Mouse (Mus musculus) heart, adult 2 months (tissue): ENCODE data around the gene Akt3. TPM values are rescaled to one million over a fixed set of nuclear protein-coding genes. Genes with fewer than 3 reads are reported as not detected.

Source experiments
- DNase-seq, 2 experiments: peaks; one replicate each; pipeline ENCODE4 v3.0.0; 2021
- H3K27ac ChIP-seq: fragments of 200-600 bp; 2 replicates; pipeline ENCODE4 v1.8.1; 2022
- H3K27me3 ChIP-seq: fragments of 200-500 bp; 2 replicates; pipeline ENCODE4 v1.6.1; 2012; ENCODE audit warnings: mild to moderate bottlenecking, low read length, inconsistent platforms, mixed read lengths; ENCODE audit not compliant: control insufficient read depth, insufficient read depth
- H3K36me3 ChIP-seq: fragments of 200-500 bp; 2 replicates; pipeline ENCODE4 v1.6.1; 2012; ENCODE audit warnings: low read length, inconsistent platforms; ENCODE audit not compliant: control insufficient read depth, insufficient read depth
- H3K4me1 ChIP-seq: fragments of 200-500 bp; 2 replicates; pipeline ENCODE4 v1.6.1; 2011; ENCODE audit warnings: low read length; ENCODE audit not compliant: control insufficient read depth, insufficient read depth
- H3K4me3 ChIP-seq: fragments of 200-600 bp; 2 replicates; pipeline ENCODE4 v1.8.1; 2022
- H3K79me2 ChIP-seq: fragments of 200-500 bp; replicated peaks from 2 replicates; pipeline ENCODE4 v1.6.1; 2012; ENCODE audit warnings: mild to moderate bottlenecking, inconsistent platforms, low read length, moderate library complexity, mixed read lengths; ENCODE audit not compliant: control insufficient read depth, insufficient read depth
- H3K9ac ChIP-seq: fragments of 200-500 bp; 2 replicates; pipeline ENCODE4 v1.6.1; 2012; ENCODE audit warnings: low read depth, mild to moderate bottlenecking, control low read depth, inconsistent platforms, low read length, mixed read lengths
- CTCF ChIP-seq: fragments of 200-600 bp; IDR thresholded peaks from 2 replicates; pipeline ENCODE4 v1.8.1; 2022; ENCODE audit warnings: antibody characterized with exemption, mild to moderate bottlenecking, moderate library complexity
- EP300 ChIP-seq: fragments of 200-500 bp; IDR thresholded peaks from 2 replicates; pipeline ENCODE4 v1.6.1; 2011; ENCODE audit warnings: low read depth, low read length, control low read depth; ENCODE audit not compliant: insufficient read depth
- POLR2A ChIP-seq: fragments of 200-500 bp; IDR thresholded peaks from 2 replicates; pipeline ENCODE4 v1.6.1; 2011; ENCODE audit warnings: mild to moderate bottlenecking, low read depth, low read length, control low read depth; ENCODE audit not compliant: insufficient read depth
- WGBS: fragments of 180-500 bp; shearing (Covaris S2); methylation state at CpG from one replicate; pipeline ENCODE4 v1.1.7; 2018; 5-methylcytosine and 5-hydroxymethylcytosine counted together
- intact Hi-C: fragments of 180-260 bp; cut with DNase I; formaldehyde crosslinking; loops from one replicate; pipeline ENCODE4 v1.15.1; 2025
- polyA plus RNA-seq: library from polyadenylated mRNA; depleted of rRNA; stranded (reverse); fragments of >200 nt; gene quantifications from 2 replicates; pipeline ENCODE4 v1.2.3, GENCODE M21; 2012
- total RNA-seq, 2 experiments: library from RNA; stranded (reverse); gene quantifications; 2 replicates each; pipeline ENCODE4 v1.2.3; 2021

The Akt3 gene
- total and polyA plus RNA-seq, 3 experiments: 4.8 to 20.2 (median 20.0) TPM

- DNase-seq: no peak
- H3K79me2 ChIP-seq: no peaks in the 10 kb centered on the region
- H3K36me3 ChIP-seq: no peaks in the 10 kb centered on the region
- intact Hi-C loops: no loop called here
- no peak overlapping the region for H3K9ac ChIP-seq
- TF ChIP-seq EP300 (no peak), CTCF (no peak), POLR2A (no peak)
- H3K4me1 ChIP-seq: peaks cover 3% of the 10 kb centered on the region
- no peak overlapping the region for H3K27ac ChIP-seq
- no peaks in the 10 kb centered on the region for H3K27me3 ChIP-seq
- H3K4me3 ChIP-seq: no peak overlapping the region
- 88% methylated on average over 2 of the region's 2 CpGs for whole genome bisulfite sequencing
Observed at GRCm38 (mm10) chr1:176981511-176981910, 276.5 kb downstream of the Akt3 start.

GRCm38 (mm10) chr1:176980801-176981400 is 277.1 kb downstream of the Akt3 start:
- WGBS: 90% methylated on average over 10 of the region's 10 CpGs
- no peak overlapping the region for H3K27ac ChIP-seq
- intact Hi-C loops: no loop called here

GRCm38 (mm10) chr1:176980140-176980539 is 277.9 kb downstream of the Akt3 start:
- H3K27me3 ChIP-seq: no peaks in the 10 kb centered on the region
- DNase-seq: no peak
- H3K4me3 ChIP-seq: no peak overlapping the region
- intact Hi-C loops: no loop called here
- H3K4me1 ChIP-seq: peaks cover 3% of the 10 kb centered on the region
- H3K36me3 ChIP-seq: no peaks in the 10 kb centered on the region
- TF ChIP-seq POLR2A: no peak
- TF ChIP-seq EP300: no peak
- TF ChIP-seq CTCF: no peak
- 93% methylated on average over 5 of the region's 5 CpGs for WGBS
- no peak overlapping the region for H3K9ac ChIP-seq
- no peaks in the 10 kb centered on the region for H3K79me2 ChIP-seq
- no peak overlapping the region for H3K27ac ChIP-seq

More at GRCm38 (mm10) chr1:176980801-176981400, 277.1 kb downstream of the Akt3 start:
- no peak overlapping the region for H3K4me3 ChIP-seq
- no peaks in the 10 kb centered on the region for H3K36me3 ChIP-seq
- DNase-seq: no peak
- H3K9ac ChIP-seq: no peak overlapping the region
- peaks cover 3% of the 10 kb centered on the region for H3K4me1 ChIP-seq
- no peaks in the 10 kb centered on the region for H3K27me3 ChIP-seq
- TF ChIP-seq POLR2A (no peak), EP300 (no peak), CTCF (no peak)
- no peaks in the 10 kb centered on the region for H3K79me2 ChIP-seq

- no peak for DNase-seq
- H3K27me3 ChIP-seq: no peaks in the 10 kb centered on the region
- H3K4me3 ChIP-seq: no peak overlapping the region
- H3K4me1 ChIP-seq: peaks cover 3% of the 10 kb centered on the region
- H3K79me2 ChIP-seq: no peaks in the 10 kb centered on the region
- no peaks in the 10 kb centered on the region for H3K36me3 ChIP-seq
- H3K9ac ChIP-seq: no peak overlapping the region
- intact Hi-C loops: no loop called here
- H3K27ac ChIP-seq: no peak overlapping the region
- TF ChIP-seq EP300 (no peak), CTCF (no peak), POLR2A (no peak)
Observed at GRCm38 (mm10) chr1:176979235-176979634, 278.8 kb downstream of the Akt3 start.

GRCm38 (mm10) chr1:176973356-176974088 is 284.5 kb downstream of the Akt3 start:
- Histone ChIP-seq H3K4me1 (peaks cover 2% of the 10 kb centered on the region; the same call in 1 of the 2 replicates), H3K27me3 (no peaks in the 10 kb centered on the region), H3K9ac (no peak overlapping the region), H3K27ac (no peak overlapping the region), H3K4me3 (no peak overlapping the region), H3K79me2 (no peaks in the 10 kb centered on the region), H3K36me3 (no peaks in the 10 kb centered on the region)
- 81% methylated on average over 6 of the region's 6 CpGs for WGBS
- no peak for TF ChIP-seq POLR2A
- TF ChIP-seq EP300: no peak
- no peak for TF ChIP-seq CTCF
- intact Hi-C loops: no loop called here
- no peak for DNase-seq

GRCm38 (mm10) chr1:176971479-176971797 is 286.6 kb downstream of the Akt3 start:
- intact Hi-C loops: no loop called here
- no peaks in the 10 kb centered on the region for H3K79me2 ChIP-seq
- 45% methylated on average over 4 of the region's 4 CpGs for whole genome bisulfite sequencing
- peaks cover 2% of the 10 kb centered on the region; the same call in 1 of the 2 replicates for H3K4me1 ChIP-seq
- no peak for DNase-seq
- no peaks in the 10 kb centered on the region for H3K36me3 ChIP-seq
- no peaks in the 10 kb centered on the region for H3K27me3 ChIP-seq
- no peak overlapping the region for H3K4me3 ChIP-seq
- no peak overlapping the region for H3K27ac ChIP-seq
- H3K9ac ChIP-seq: no peak overlapping the region
- TF ChIP-seq EP300: no peak
- no peak for TF ChIP-seq CTCF
- TF ChIP-seq POLR2A: no peak
